16 mouse cellular contexts compared by ENCODE assay signal in the genomic region with DNA sequence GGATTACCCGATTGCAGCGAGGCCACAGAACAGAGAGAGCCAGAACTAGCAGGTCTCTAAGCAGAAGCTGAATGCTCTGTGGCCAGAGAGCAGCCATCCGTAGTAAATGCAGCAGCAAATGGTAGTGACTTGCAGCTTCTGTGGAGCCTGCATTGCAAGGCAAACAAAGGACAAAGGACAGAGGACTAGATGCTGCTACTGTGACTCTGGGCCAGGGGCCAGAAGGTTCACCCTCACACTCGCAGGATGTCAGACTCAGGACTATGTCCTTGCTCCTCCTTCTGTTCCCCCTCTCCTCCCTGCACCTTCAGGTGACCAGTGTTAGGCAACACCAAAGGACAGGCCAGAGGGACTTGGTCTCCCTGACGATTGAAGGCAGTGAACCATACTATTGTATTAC.
DNase-seq lines count a peak whose midpoint lies in the region; ATAC-seq and TF ChIP-seq lines count a peak whose summit lies in the region.
"Had no signal": no experiment of that assay in that cellular context is flagged by ENCODE, and none has a peak within 500 bp of the region (broad histone marks: within the 10 kb centered on the region; RNA-seq: fewer than 3 reads in every experiment).

No protein-coding gene starts in this region.

- no peaks in the 10 kb centered on the region for H3K9me3 ChIP-seq in hindbrain, embryonic 10.5 days
- H3K9me3 ChIP-seq in hindbrain, embryonic 12.5 days (replicated peaks) = no peaks in the 10 kb centered on the region
- no peaks in the 10 kb centered on the region for H3K9me3 ChIP-seq in embryonic facial prominence, embryonic 10.5 days
- H3K9me3 ChIP-seq in kidney, embryonic 15.5 days (replicated peaks) = no peaks in the 10 kb centered on the region
- H3K9me3 ChIP-seq in midbrain, postnatal 0 days (ENCODE audit: low read length) = no peaks in the 10 kb centered on the region
- no peaks in the 10 kb centered on the region for H3K9me3 ChIP-seq in heart, embryonic 10.5 days
- H3K9me3 ChIP-seq: limb, embryonic 10.5 days had no signal

- H3K4me1 ChIP-seq in hindbrain, embryonic 10.5 days (replicated peaks) = peaks cover 28% of the 10 kb centered on the region
- H3K4me1 ChIP-seq in hindbrain, embryonic 12.5 days = peaks cover 10% of the 10 kb centered on the region; the same call in 1 of the 2 replicates
- peaks cover 15% of the 10 kb centered on the region for H3K4me1 ChIP-seq in embryonic facial prominence, embryonic 10.5 days
- H3K4me1 ChIP-seq in kidney, embryonic 15.5 days = peaks cover 47% of the 10 kb centered on the region
- peaks cover 9% of the 10 kb centered on the region; the same call in 1 of the 2 replicates for H3K4me1 ChIP-seq in midbrain, postnatal 0 days (ENCODE audit: insufficient read depth, low read length)
- H3K4me1 ChIP-seq in heart, embryonic 10.5 days = 0 out of 2 replicates have a peak, but pooled peaks cover 4% of the 10 kb centered on the region
- H3K4me1 ChIP-seq: megakaryocyte, embryonic 14.5 days had no signal

- no peak overlapping the region for H3K9ac ChIP-seq in hindbrain, embryonic 12.5 days
- H3K9ac ChIP-seq in kidney, embryonic 15.5 days = no peak overlapping the region
- H3K9ac ChIP-seq in midbrain, postnatal 0 days (replicated peaks; ENCODE audit: low read length, poor library complexity, severe bottlenecking) = no peak overlapping the region
- H3K9ac ChIP-seq: liver, postnatal 0 days had no signal

- intact Hi-C loops in heart, postnatal 14 days (cut with DNase I) = no loop called here

- no peaks in the 10 kb centered on the region for H3K36me3 ChIP-seq in hindbrain, embryonic 10.5 days
- no peaks in the 10 kb centered on the region for H3K36me3 ChIP-seq in hindbrain, embryonic 12.5 days
- no peaks in the 10 kb centered on the region for H3K36me3 ChIP-seq in embryonic facial prominence, embryonic 10.5 days (replicated peaks)
- H3K36me3 ChIP-seq in kidney, embryonic 15.5 days = no peaks in the 10 kb centered on the region
- H3K36me3 ChIP-seq in midbrain, postnatal 0 days (ENCODE audit: insufficient read depth, low read length) = no peaks in the 10 kb centered on the region
- no peaks in the 10 kb centered on the region for H3K36me3 ChIP-seq in heart, embryonic 10.5 days
- H3K36me3 ChIP-seq: limb, embryonic 10.5 days had no signal

- 41% methylated on average over 5 of the region's 5 CpGs for WGBS in hindbrain, embryonic 10.5 days
- WGBS in hindbrain, embryonic 12.5 days = 32% methylated on average over 5 of the region's 5 CpGs
- 34% methylated on average over 5 of the region's 5 CpGs for WGBS in embryonic facial prominence, embryonic 10.5 days
- WGBS in kidney, embryonic 15.5 days = 22% methylated on average over 5 of the region's 5 CpGs
- WGBS in midbrain, postnatal 0 days = 16% methylated on average over 5 of the region's 5 CpGs
- 62% methylated on average over 5 of the region's 5 CpGs for WGBS in heart, embryonic 10.5 days

- peak; percentile 15 for DNase-seq in hindbrain, embryonic 10.5 days (ENCODE audit: low spot score)
- no peak for DNase-seq in embryonic facial prominence, embryonic 10.5 days (ENCODE audit: low spot score)
- peak; percentile 47 for DNase-seq in midbrain, postnatal 0 days (ENCODE audit: low spot score)
- DNase-seq in right cerebral cortex, postnatal 4 days = no peak
- no peak for DNase-seq in heart, embryonic 10.5 days (ENCODE audit: low spot score)
- DNase-seq in heart, postnatal 14 days = no peak
- DNase-seq: adrenal gland, postnatal 14 days; cerebellum, adult 11 months; liver, postnatal 0 days; thymus, adult 2 months had no signal

- ATAC-seq in hindbrain, embryonic 12.5 days (ENCODE audit: low FRiP score) = no peak
- 0 out of 2 replicates have a peak, but pooled peaks have one; percentile 22 for ATAC-seq in kidney, embryonic 15.5 days (replicated peaks; ENCODE audit: low FRiP score)
- 0 out of 2 replicates have a peak, but pooled peaks have one; percentile 38 for ATAC-seq in midbrain, postnatal 0 days (ENCODE audit: low FRiP score)
- ATAC-seq: CD4-positive, CD25-positive, alpha-beta regulatory T cell, adult 4 months; liver, postnatal 0 days; Patski had no signal

- peak overlapping the region; percentile 75 for H3K27ac ChIP-seq in hindbrain, embryonic 10.5 days
- no peak overlapping the region for H3K27ac ChIP-seq in hindbrain, embryonic 12.5 days
- peak overlapping the region; percentile 48; the same call in 1 of the 2 replicates for H3K27ac ChIP-seq in embryonic facial prominence, embryonic 10.5 days (replicated peaks)
- H3K27ac ChIP-seq in kidney, embryonic 15.5 days = peak overlapping the region; percentile 59
- H3K27ac ChIP-seq in midbrain, postnatal 0 days (ENCODE audit: low read depth, low read length) = peak overlapping the region; percentile 47; the same call in 1 of the 2 replicates
- no peak overlapping the region for H3K27ac ChIP-seq in heart, embryonic 10.5 days
- H3K27ac ChIP-seq: limb, embryonic 10.5 days had no signal

- no peak overlapping the region for H3K4me3 ChIP-seq in hindbrain, embryonic 10.5 days
- no peak overlapping the region for H3K4me3 ChIP-seq in hindbrain, embryonic 12.5 days
- no peak overlapping the region for H3K4me3 ChIP-seq in embryonic facial prominence, embryonic 10.5 days
- H3K4me3 ChIP-seq in kidney, embryonic 15.5 days (replicated peaks) = no peak overlapping the region
- H3K4me3 ChIP-seq in midbrain, postnatal 0 days (ENCODE audit: low read depth, low read length) = no peak overlapping the region
- no peak overlapping the region for H3K4me3 ChIP-seq in heart, embryonic 10.5 days
- H3K4me3 ChIP-seq: limb, embryonic 10.5 days; megakaryocyte, embryonic 14.5 days had no signal

- H3K27me3 ChIP-seq in hindbrain, embryonic 10.5 days (ENCODE audit: insufficient read depth, poor library complexity, severe bottlenecking) = no peaks in the 10 kb centered on the region
- H3K27me3 ChIP-seq in hindbrain, embryonic 12.5 days = no peaks in the 10 kb centered on the region
- no peaks in the 10 kb centered on the region for H3K27me3 ChIP-seq in embryonic facial prominence, embryonic 10.5 days (replicated peaks; ENCODE audit: low read depth, poor library complexity, severe bottlenecking)
- H3K27me3 ChIP-seq in kidney, embryonic 15.5 days = 0 out of 2 replicates have a peak, but pooled peaks cover 7% of the 10 kb centered on the region
- no peaks in the 10 kb centered on the region for H3K27me3 ChIP-seq in midbrain, postnatal 0 days (ENCODE audit: insufficient read depth, low read length)
- no peaks in the 10 kb centered on the region for H3K27me3 ChIP-seq in heart, embryonic 10.5 days (ENCODE audit: insufficient read depth, poor library complexity, severe bottlenecking)
- H3K27me3 ChIP-seq: megakaryocyte, embryonic 14.5 days; Patski had no signal

- no peak for TF ChIP-seq CTCF in midbrain, postnatal 0 days (IDR thresholded peaks at IDR 0.05)

- H3K4me2 ChIP-seq in hindbrain, embryonic 12.5 days (replicated peaks) = no peak overlapping the region
- H3K4me2 ChIP-seq in kidney, embryonic 15.5 days = no peak overlapping the region
- H3K4me2 ChIP-seq in midbrain, postnatal 0 days (ENCODE audit: low read depth, low read length, poor library complexity, severe bottlenecking) = no peak overlapping the region

Comparison
In these comparisons a context has a peak if more than half of its experiments do, and no peak if none do; other contexts are left out.
1. H3K27ac ChIP-seq: peak in hindbrain, embryonic 10.5 days (single experiment), embryonic facial prominence, embryonic 10.5 days (single experiment), kidney, embryonic 15.5 days (single experiment) and midbrain, postnatal 0 days (single experiment); none in hindbrain, embryonic 12.5 days (single experiment) and heart, embryonic 10.5 days (single experiment).
2. DNase-seq: peak in hindbrain, embryonic 10.5 days (single experiment) and midbrain, postnatal 0 days (single experiment); none in embryonic facial prominence, embryonic 10.5 days (single experiment), right cerebral cortex, postnatal 4 days (single experiment), heart, embryonic 10.5 days (single experiment) and heart, postnatal 14 days (0 of 2).